Mouse (Mus musculus): ENCODE measurements around the gene Slc25a25.
A peak's percentile ranks its signal among the peaks of the same experiment; 100 is the strongest.

The Slc25a25 gene

GRCm38 (mm10) chr2:32459657-32460056, 8.4 kb upstream of the Slc25a25 start:
- no peak for DNase-seq (ENCODE audit: low read depth, low spot score)

- DNase-seq (ENCODE audit: low read depth, low spot score), result no peak
These were observed 7.1 kb upstream of the Slc25a25 start for GRCm38 (mm10) chr2:32458300-32458699.

- DNase-seq (ENCODE audit: low read depth, low spot score), result no peak
These were observed 3.9 kb upstream of the Slc25a25 start for GRCm38 (mm10) chr2:32455101-32455500.

DNA sequence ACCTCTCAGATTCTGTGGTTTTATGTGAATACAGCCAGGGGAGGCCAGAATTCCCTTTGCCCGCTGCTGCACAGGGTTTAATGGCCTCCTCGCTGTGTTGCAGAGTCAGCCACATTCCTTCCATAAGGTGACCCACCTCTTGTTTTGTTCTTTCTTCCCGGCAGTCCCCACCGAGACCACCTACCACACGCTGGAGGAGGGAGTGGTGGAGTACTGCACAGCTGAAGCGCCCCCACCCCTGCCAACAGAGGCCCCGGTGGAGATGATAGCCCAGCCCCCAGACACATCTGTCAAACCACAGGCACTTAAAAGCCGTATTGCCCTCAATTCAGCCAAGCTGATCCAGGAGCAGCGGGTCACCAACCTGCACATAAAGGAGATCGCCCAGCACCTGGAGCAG, 3.4 kb upstream of the Slc25a25 start:
- no peak for DNase-seq (ENCODE audit: low read depth, low spot score)

GRCm38 (mm10) chr2:32453641-32454303, 2.5 kb upstream of the Slc25a25 start:
- DNase-seq (ENCODE audit: low read depth, low spot score), result no peak

- no peak for DNase-seq (ENCODE audit: low read depth, low spot score)
These were observed 1.3 kb upstream of the Slc25a25 start for GRCm38 (mm10) chr2:32452441-32452971.

DNA sequence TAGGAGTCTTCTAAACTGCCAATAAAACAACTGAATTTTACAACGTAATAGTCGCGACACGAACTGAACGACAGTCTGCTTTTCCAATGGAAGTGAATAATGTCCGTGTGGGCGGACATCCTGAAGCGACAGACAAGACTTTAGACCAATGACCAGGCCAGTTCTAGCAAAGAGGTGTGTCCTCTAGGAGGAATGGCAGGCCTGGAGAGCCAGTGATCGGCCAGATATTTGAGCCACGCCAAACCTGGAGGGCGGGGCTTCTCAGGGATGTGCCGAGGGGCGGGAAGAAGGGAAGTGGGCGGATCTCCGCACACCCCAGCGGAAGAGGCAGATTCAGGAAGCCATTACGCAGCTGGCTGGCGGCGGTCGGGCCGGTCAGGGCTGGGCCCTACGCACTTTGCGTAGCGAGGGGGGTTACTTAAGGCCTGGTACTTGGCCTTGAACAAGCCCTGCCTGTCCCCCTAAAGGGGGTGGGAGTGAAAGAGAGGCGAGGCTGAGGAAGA, 676 bp upstream of the Slc25a25 start:
- DNase-seq (ENCODE audit: low read depth, low spot score), result peak; percentile 99

- DNase-seq (ENCODE audit: low read depth, low spot score), result no peak
These were observed 1.2 kb downstream of the Slc25a25 start, which contains the start of gene Naif1 for GRCm38 (mm10) chr2:32449761-32450754. TSS of gene Naif1 (plus strand) at chr2:32450457.

GRCm38 (mm10) chr2:32448480-32448879, 2.8 kb downstream of the Slc25a25 start:
- no peak for DNase-seq (ENCODE audit: low read depth, low spot score)

DNA sequence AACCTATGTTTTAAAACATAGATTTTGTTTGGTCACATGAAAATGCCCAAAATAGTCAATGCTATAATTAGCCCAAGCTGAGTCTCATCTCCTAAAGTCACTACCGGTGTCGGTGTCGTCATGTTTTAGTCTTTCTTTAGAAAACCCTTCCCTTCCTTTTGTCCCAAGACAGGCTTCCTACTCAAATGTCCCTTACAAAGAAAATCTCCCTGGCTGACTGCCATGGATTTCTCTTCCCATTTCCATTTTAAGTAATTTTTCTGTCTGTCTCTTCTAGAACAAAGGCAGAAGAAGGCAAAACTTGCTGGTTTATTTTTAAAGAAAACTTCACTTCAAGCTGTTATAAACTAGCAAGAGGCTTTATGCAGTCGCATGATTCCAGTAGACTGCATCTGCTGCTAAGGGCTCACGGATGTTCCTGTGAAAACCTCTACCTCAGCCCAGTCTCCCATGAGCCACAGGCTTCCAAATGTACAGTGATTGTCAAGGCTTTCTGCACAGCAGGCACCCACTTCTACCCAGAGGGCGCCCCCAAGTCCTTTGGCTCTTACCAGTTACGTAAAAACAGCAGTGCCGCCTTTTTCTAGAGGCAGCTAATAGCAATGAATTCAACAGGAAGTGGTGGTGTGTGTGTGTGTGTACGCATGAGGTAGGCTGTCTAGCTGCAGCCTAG, 3.8 kb downstream of the Slc25a25 start:
- DNase-seq (ENCODE audit: low read depth, low spot score), result no peak

DNA sequence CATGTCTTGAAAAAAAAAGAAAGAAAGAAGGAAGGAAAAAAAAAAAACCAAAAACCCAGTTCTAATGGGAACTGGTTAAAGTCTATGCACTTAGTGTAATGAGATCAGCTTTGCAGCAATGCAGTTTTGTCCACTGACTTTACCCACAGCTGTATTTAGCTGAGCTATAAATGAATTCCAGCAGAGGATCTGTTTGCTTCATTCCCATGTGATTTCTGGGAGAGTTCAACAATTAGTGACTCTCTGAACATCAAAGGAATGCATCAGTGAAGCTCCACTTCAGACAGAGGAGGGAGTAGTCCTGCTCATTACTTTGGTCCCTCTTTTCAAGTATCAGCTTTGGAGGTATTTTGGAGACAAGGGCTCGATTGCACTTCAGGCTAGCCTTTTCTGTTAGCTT, 5.7 kb downstream of the Slc25a25 start:
- no peak for DNase-seq (ENCODE audit: low read depth, low spot score)

- no peak for DNase-seq (ENCODE audit: low read depth, low spot score)
These were observed 9.7 kb downstream of the Slc25a25 start for GRCm38 (mm10) chr2:32441550-32441949.

DNA sequence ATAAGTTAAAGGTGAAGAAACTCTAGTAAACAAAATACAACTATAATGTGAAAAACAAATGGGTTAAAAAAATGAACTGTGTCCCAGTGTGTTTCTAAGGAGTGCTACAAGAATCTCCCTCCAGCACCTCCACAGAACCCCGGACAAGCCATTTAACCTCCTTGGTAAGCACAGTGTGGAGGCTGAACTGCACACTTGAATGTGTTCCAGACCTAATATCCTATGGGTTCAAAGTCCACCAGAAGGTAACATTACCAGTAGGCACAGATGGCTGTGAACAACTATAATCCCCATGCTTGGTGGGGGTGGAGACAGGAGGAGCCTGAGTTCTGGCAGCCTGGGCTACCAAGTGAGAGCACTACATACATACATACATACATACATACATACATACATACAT, 10.6 kb downstream of the Slc25a25 start:
- DNase-seq (ENCODE audit: low read depth, low spot score), result no peak

- DNase-seq (ENCODE audit: low read depth, low spot score), result no peak
These were observed 11.1 kb downstream of the Slc25a25 start for GRCm38 (mm10) chr2:32440164-32440563.

DNA sequence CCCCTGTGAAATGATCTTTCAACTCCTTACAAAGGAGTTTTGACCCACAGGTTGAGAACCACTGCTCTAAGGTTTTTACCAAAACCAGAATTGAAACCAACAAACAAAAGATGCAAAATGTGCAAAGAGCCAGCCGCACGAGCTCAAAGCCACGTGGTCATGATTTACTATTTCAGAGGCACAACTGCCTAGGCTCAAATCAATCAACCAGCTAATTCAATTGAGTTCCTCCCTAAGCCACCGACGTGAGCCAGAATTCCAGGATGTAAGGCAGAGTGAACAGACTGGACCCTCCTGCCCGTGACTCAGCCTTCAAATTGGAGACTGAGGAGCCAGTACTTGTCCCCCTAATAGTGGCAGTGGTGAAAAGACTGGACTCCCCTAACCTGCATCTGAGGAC, 12.1 kb downstream of the Slc25a25 start:
- DNase-seq (ENCODE audit: low read depth, low spot score), result no peak

GRCm38 (mm10) chr2:32438733-32439132, 12.5 kb downstream of the Slc25a25 start:
- DNase-seq (ENCODE audit: low read depth, low spot score), result no peak

- no peak for DNase-seq (ENCODE audit: low read depth, low spot score)
These were observed 13.6 kb downstream of the Slc25a25 start for GRCm38 (mm10) chr2:32437612-32438166.

- DNase-seq (ENCODE audit: low read depth, low spot score), result no peak
These were observed 14.4 kb downstream of the Slc25a25 start for GRCm38 (mm10) chr2:32436686-32437372.

DNA sequence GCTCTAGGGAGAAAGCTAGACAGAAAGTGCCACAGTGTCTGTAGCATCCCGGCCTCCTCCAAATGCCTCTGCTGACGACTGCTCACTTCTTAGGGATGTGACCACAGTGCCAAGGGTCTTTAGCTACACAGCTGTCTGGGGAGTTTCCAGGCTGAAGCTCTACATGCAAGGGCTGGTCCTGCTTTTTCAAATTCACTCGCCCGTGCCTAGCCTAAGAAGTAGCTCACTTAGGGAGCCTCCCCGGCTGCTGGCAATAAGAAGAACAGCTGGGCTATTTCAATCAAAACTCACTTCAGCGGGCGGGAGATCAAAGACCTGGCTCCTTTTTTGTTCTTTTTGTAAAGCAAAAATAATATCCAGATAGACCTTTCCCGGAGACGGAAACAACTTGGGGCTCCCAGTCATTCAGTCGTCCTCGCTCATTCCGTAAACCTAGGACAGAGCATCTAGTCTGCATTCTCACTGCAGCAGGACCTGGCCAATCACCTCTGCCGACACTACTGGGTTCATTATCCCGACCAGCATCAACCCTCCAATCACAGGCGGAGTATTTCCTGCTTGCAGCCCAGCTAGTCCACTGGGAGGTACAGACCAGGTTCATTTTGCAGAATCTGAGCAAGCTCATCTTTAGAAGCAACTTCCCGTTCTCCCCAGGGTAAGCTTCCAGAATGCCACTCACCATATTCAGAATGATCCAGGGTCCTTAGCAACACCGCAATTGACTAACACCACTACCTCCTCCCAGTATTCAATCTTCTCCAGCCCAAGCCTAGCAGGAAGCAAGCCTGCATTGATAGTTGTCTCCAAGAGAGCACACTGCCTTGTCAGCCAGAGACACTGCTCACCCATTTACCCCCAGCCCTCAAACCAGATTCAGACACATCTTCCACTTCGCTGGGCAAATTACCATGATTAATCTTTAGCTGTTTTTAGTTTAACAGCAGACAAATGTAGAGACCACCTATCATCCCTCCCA, 20.3 kb downstream of the Slc25a25 start:
- DNase-seq (ENCODE audit: low read depth, low spot score), result peak; percentile 87

Data from brain, embryonic 18.5 days (tissue).